18 mouse cellular contexts compared by ENCODE assay signal in the genomic region with DNA sequence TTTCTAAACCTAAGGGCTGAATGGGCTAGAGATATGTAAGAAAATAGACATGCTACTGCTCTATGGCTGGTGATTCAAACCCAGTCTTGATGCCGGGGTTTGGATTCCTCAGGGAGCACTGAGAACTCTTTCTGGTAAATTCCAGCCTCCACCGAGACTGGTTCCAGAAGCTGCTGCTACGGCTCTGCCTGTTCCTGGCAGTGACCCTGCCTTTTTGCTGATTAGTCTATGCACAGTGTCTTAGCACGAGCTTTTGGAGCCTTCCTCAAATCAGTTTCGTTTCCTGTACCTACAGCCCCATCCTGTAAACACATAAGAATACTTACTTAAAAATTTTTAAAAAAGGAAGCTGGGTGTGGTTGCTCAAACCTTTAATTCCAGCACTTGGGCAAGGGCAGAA.
DNase-seq lines count a peak whose midpoint lies in the region; ATAC-seq and TF ChIP-seq lines count a peak whose summit lies in the region.
"Had no signal": no experiment of that assay in that cellular context is flagged by ENCODE, and none has a peak within 500 bp of the region (broad histone marks: within the 10 kb centered on the region; RNA-seq: fewer than 3 reads in every experiment).

No protein-coding gene starts in this region.

- H3K9ac ChIP-seq in heart, adult 2 months (ENCODE audit: low read depth, low read length): no peak overlapping the region
- H3K9ac ChIP-seq in heart, embryonic 12.5 days: no peak overlapping the region
- no peak overlapping the region for H3K9ac ChIP-seq in liver, postnatal 0 days (replicated peaks)
- H3K9ac ChIP-seq in liver, embryonic 11.5 days (ENCODE audit: low read depth, low read length): no peak overlapping the region
- H3K9ac ChIP-seq: forebrain, embryonic 15.5 days; liver, embryonic 12.5 days; neural tube, embryonic 13.5 days had no signal

- no peaks in the 10 kb centered on the region for H3K27me3 ChIP-seq in heart, adult 2 months (ENCODE audit: control insufficient read depth, insufficient read depth, low read length)
- H3K27me3 ChIP-seq in heart, embryonic 12.5 days (replicated peaks): no peaks in the 10 kb centered on the region
- H3K27me3 ChIP-seq in liver, postnatal 0 days (ENCODE audit: insufficient read depth, low read length): no peaks in the 10 kb centered on the region
- no peaks in the 10 kb centered on the region for H3K27me3 ChIP-seq in liver, embryonic 11.5 days (replicated peaks; ENCODE audit: control insufficient read depth, insufficient read depth, low read length)
- H3K27me3 ChIP-seq: forebrain, embryonic 15.5 days; liver, embryonic 12.5 days; neural tube, embryonic 13.5 days had no signal

- H3K4me2 ChIP-seq in heart, embryonic 12.5 days: no peak overlapping the region
- no peak overlapping the region for H3K4me2 ChIP-seq in liver, postnatal 0 days (ENCODE audit: low read depth, low read length)
- no peak overlapping the region for H3K4me2 ChIP-seq in liver, embryonic 11.5 days
- H3K4me2 ChIP-seq: forebrain, embryonic 15.5 days; liver, embryonic 12.5 days; neural tube, embryonic 13.5 days had no signal

- 36% methylated on average over 5 of the region's 5 CpGs for WGBS in heart, adult 2 months
- 57% methylated on average over 5 of the region's 5 CpGs for WGBS in heart, embryonic 12.5 days
- 54% methylated on average over 5 of the region's 5 CpGs for WGBS in liver, postnatal 0 days (ENCODE audit: insufficient replicate concordance)
- 65% methylated on average over 5 of the region's 5 CpGs for WGBS in liver, embryonic 11.5 days

- no peak for ATAC-seq in heart, embryonic 12.5 days (ENCODE audit: insufficient number of reproducible peaks, low FRiP score)
- ATAC-seq in liver, postnatal 0 days: peak; percentile 53
- no peak for ATAC-seq in liver, embryonic 11.5 days (replicated peaks; ENCODE audit: low FRiP score)
- ATAC-seq in megakaryocyte progenitor cell, adult 5-6 weeks (replicated peaks; ENCODE audit: poor library complexity): peak; percentile 75
- ATAC-seq in erythroid progenitor cell, adult 5-6 weeks (replicated peaks; ENCODE audit: low FRiP score, poor library complexity, severe bottlenecking): no peak
- ATAC-seq: CD4-positive, CD25-positive, alpha-beta regulatory T cell, adult 4 months; forebrain, embryonic 15.5 days; inflammation-experienced regulatory T-cells, adult 6 months; liver, embryonic 12.5 days; midbrain, embryonic 16.5 days had no signal

- TF ChIP-seq CTCF in heart, adult 2 months (IDR thresholded peaks at IDR 0.05): no peak
- TF ChIP-seq CTCF in liver, postnatal 0 days (IDR thresholded peaks at IDR 0.05; ENCODE audit: low read depth): no peak
- no peak for TF ChIP-seq CTCF in bone marrow macrophage, adult 2 months (IDR thresholded peaks at IDR 0.05; ENCODE audit: low read depth, low read length)

- no peaks in the 10 kb centered on the region for H3K79me2 ChIP-seq in heart, adult 2 months (replicated peaks; ENCODE audit: control insufficient read depth, insufficient read depth, low read length)

- H3K4me1 ChIP-seq in heart, adult 2 months (ENCODE audit: control insufficient read depth, insufficient read depth, low read length): no peaks in the 10 kb centered on the region; the same call in 1 of the 2 replicates
- peaks cover 26% of the 10 kb centered on the region for H3K4me1 ChIP-seq in heart, embryonic 12.5 days (replicated peaks)
- H3K4me1 ChIP-seq in liver, postnatal 0 days (ENCODE audit: insufficient read depth): no peaks in the 10 kb centered on the region
- no peaks in the 10 kb centered on the region for H3K4me1 ChIP-seq in liver, embryonic 11.5 days (replicated peaks; ENCODE audit: control insufficient read depth, insufficient read depth, low read length)
- peaks cover 23% of the 10 kb centered on the region for H3K4me1 ChIP-seq in bone marrow macrophage, adult 2 months (ENCODE audit: control insufficient read depth, insufficient read depth, low read length)
- H3K4me1 ChIP-seq: forebrain, embryonic 15.5 days; liver, embryonic 12.5 days; neural tube, embryonic 13.5 days had no signal

- no peak for TF ChIP-seq POLR2A in heart, adult 2 months (IDR thresholded peaks at IDR 0.05; ENCODE audit: insufficient read depth, low read depth, low read length)
- TF ChIP-seq POLR2A in bone marrow macrophage, adult 2 months (IDR thresholded peaks at IDR 0.05; ENCODE audit: borderline replicate concordance, low read depth, low read length): no peak

- no peaks in the 10 kb centered on the region for H3K36me3 ChIP-seq in heart, adult 2 months (ENCODE audit: control insufficient read depth, insufficient read depth, low read length)
- H3K36me3 ChIP-seq in heart, embryonic 12.5 days: no peaks in the 10 kb centered on the region
- no peaks in the 10 kb centered on the region for H3K36me3 ChIP-seq in liver, postnatal 0 days (replicated peaks; ENCODE audit: insufficient read depth, low read length)
- no peaks in the 10 kb centered on the region for H3K36me3 ChIP-seq in liver, embryonic 11.5 days (ENCODE audit: control insufficient read depth, insufficient read depth, low read length)
- H3K36me3 ChIP-seq: forebrain, embryonic 15.5 days; liver, embryonic 12.5 days; neural tube, embryonic 13.5 days had no signal

- peak; percentile 20 to 41 for DNase-seq in heart, adult 2 months
- no peak for DNase-seq in liver, postnatal 0 days
- DNase-seq in liver, embryonic 11.5 days (ENCODE audit: low spot score): no peak
- DNase-seq: cerebellum, adult 2 months; gastrocnemius, postnatal 14 days; retina, postnatal 1 day; thymus, adult 18-20 months had no signal

- H3K9me3 ChIP-seq in heart, embryonic 12.5 days (replicated peaks): no peaks in the 10 kb centered on the region
- no peaks in the 10 kb centered on the region for H3K9me3 ChIP-seq in liver, postnatal 0 days (ENCODE audit: low read length)
- H3K9me3 ChIP-seq in liver, embryonic 11.5 days (ENCODE audit: control insufficient read depth, low read length): no peaks in the 10 kb centered on the region
- H3K9me3 ChIP-seq: forebrain, embryonic 15.5 days; liver, embryonic 12.5 days; neural tube, embryonic 13.5 days had no signal

- H3K27ac ChIP-seq in heart, adult 2 months: 0 out of 2 replicates have a peak overlapping the region, but pooled peaks have one; percentile 23
- no peak overlapping the region for H3K27ac ChIP-seq in heart, embryonic 12.5 days (ENCODE audit: poor library complexity, severe bottlenecking)
- peak overlapping the region; percentile 39; the same call in 1 of the 2 replicates for H3K27ac ChIP-seq in liver, postnatal 0 days (ENCODE audit: low read depth)
- no peak overlapping the region for H3K27ac ChIP-seq in liver, embryonic 11.5 days (ENCODE audit: low read depth, low read length)
- H3K27ac ChIP-seq in bone marrow macrophage, adult 2 months (ENCODE audit: insufficient read depth, low read depth, low read length): peak overlapping the region; percentile 93
- H3K27ac ChIP-seq: forebrain, embryonic 15.5 days; layer of hippocampus, adult 2 months; liver, embryonic 12.5 days; neural tube, embryonic 13.5 days had no signal

- no peak overlapping the region for H3K4me3 ChIP-seq in heart, adult 2 months
- H3K4me3 ChIP-seq in heart, embryonic 12.5 days: no peak overlapping the region
- no peak overlapping the region for H3K4me3 ChIP-seq in liver, postnatal 0 days (ENCODE audit: low read depth, low read length)
- H3K4me3 ChIP-seq in liver, embryonic 11.5 days (ENCODE audit: low read depth, low read length): no peak overlapping the region
- no peak overlapping the region for H3K4me3 ChIP-seq in bone marrow macrophage, adult 2 months (ENCODE audit: insufficient read depth, low read length)
- H3K4me3 ChIP-seq: forebrain, embryonic 15.5 days; layer of hippocampus, adult 2 months; liver, embryonic 12.5 days; neural tube, embryonic 13.5 days had no signal

- TF ChIP-seq EP300 in heart, adult 2 months (IDR thresholded peaks at IDR 0.05; ENCODE audit: insufficient read depth, low read depth, low read length): no peak
- TF ChIP-seq EP300 in liver, postnatal 0 days (IDR thresholded peaks at IDR 0.05; ENCODE audit: low read depth): no peak

- intact Hi-C loops in heart, adult 2 months (cut with DNase I): no loop called here

Comparison
In these comparisons a context has a peak if more than half of its experiments do, and no peak if none do; other contexts are left out.
1. H3K27ac ChIP-seq: peak in heart, adult 2 months (single experiment), liver, postnatal 0 days (single experiment) and bone marrow macrophage, adult 2 months (single experiment); none in heart, embryonic 12.5 days (single experiment) and liver, embryonic 11.5 days (single experiment).
2. ATAC-seq: peak in liver, postnatal 0 days (single experiment) and megakaryocyte progenitor cell, adult 5-6 weeks (single experiment); none in heart, embryonic 12.5 days (single experiment), liver, embryonic 11.5 days (single experiment) and erythroid progenitor cell, adult 5-6 weeks (single experiment).
3. DNase-seq: peak in heart, adult 2 months (2 of 2); none in liver, postnatal 0 days (single experiment) and liver, embryonic 11.5 days (single experiment).